Mouse (Mus musculus) A20 (cell line): ENCODE data around the gene Kndc1.

ENCODE experiments used
- DNase-seq: peaks from one replicate; pipeline ENCODE4 v3.0.0-alpha.2; 2011; ENCODE audit warnings: low read depth, low spot score

The Kndc1 gene

DNA sequence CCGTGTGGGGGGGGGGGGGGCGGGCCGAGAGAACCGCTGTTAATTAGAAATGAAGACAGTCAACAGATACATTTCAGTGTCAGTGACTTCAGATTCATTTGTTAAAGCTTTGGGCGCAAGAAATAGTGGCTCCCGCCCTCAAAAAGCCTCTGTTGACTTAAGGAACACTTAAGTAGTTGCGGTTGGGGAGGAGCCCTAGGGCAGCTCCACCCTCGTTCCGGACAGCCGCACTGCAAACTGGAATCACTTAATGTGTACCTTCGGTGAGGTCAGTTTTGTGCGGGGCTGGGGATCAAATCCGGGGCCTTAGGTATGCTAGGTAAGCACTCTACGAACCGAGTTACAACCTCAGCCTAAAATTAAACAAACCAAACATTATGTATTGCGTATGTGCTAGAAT is 56.6 kb downstream of the Kndc1 start:
- DNase-seq: peak; percentile 50

DNA sequence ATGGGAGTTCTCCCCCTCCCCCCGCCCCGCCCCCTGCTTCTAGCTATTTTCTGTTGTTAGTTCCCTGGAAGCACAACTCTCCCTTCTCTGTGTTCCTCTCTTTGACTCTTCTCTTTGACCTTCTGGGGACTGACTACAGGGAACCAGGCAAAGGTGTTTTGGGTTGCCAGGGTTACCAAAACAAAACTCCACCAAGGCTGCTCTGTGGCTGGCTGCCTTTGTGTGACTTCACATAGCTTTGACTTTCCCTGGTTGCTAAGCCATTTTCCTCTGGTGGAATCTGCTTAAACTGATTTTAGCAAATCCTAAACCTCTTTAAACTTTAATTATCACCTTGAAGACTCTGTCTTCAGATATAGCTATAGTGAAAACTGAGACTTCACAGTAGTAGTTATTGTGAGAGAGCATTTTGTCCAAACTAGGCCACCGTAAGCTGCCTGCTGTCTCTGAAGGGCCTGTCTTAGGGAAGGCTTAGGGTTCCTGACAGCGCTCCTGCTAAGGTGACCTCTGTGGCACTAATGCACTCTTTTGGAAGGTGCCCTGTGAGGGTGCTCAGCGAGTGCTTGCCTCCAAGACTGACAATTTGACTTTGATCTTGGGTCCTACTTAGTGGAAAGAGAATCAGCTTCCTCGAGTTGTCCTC is 57.6 kb downstream of the Kndc1 start:
- no peak for DNase-seq

DNA sequence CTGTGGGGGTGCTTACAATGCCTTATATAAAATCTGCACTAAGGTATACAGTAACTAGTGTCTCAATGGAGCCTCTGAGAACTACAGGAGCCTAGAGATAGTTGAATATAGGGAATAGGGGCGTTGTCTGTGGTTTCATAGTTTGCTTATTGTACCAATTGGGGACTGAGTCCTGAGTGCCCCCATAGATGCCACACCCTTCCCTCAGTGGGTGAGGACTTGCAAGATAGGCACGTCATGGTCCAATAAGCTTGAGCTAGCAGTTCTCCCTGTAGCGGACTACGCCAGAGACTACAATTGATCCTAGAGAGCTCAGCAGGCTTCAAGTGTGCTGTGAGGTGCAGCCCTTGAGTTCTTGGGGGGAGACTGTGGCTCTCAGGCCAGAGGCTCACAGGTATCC is 61.0 kb downstream of the Kndc1 start:
- no peak for DNase-seq

GRCm38 (mm10) chr7:139956658-139957057 is 62.2 kb downstream of the Kndc1 start:
- no peak for DNase-seq

- no peak for DNase-seq
Observed at GRCm38 (mm10) chr7:139957437-139957836, 62.9 kb downstream of the Kndc1 start.

GRCm38 (mm10) chr7:139957958-139958357 is 63.5 kb downstream of the Kndc1 start:
- no peak for DNase-seq

- no peak for DNase-seq
Observed at GRCm38 (mm10) chr7:139961141-139961540, 66.6 kb downstream of the Kndc1 start.

DNA sequence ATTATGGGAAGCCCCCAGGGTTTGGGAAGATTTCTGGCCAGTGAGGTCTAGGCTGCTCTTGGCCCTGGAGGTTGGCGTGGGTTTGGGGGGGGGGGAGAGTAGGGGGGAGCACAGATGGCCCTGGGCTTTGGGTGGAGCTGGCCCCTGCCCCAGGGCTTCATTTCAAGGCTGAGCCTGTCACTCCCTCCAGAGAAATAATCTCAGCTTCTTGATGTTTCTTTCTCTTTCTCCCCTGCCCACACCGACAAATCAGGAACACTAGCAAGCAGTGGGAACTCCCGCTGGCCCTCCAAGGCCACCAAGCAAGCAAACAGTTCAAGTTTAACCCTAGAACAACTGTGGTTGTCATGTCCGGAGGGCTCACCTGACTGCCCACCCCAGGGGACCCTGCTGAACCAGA is 69.3 kb downstream of the Kndc1 start:
- DNase-seq: no peak

DNA sequence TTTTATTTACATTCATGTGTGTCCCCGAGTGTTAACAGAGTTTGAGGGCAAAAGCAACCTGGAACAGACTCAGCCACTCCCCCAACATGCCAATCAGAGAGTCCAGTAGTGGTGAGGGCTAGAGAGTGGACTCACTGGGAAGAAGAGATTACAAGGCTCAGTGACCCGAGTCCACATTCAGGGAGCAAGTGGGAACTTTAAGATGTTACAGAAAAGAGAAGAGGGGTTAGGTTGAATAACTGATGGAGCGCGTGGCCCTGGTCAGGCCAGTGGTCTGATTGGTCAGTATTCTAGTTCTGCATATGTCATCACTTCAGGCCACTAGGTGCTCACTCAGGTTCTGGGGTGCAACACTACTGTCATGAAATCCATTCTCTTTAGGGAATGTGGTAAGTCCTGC is 72.7 kb downstream of the Kndc1 start:
- no peak for DNase-seq

DNA sequence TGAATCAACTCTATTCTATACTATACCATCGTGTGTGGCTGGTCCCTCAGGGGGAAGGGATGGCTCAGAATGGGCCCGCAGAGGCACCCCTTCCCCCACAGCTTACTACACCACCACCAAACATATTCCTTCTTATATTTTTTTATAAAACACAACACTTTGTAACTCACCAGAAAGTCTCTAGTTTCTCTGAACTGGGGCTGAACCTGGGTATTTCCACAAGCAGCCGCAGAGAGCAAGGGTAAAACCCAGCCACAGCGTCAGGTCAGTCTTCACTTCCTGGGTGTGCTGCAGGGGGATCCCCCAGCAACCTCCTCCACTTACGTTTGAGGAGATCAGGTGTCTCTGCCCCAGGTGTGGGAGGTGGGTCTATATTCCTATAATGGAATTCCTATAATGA is 73.9 kb downstream of the Kndc1 start:
- peak; percentile 87 for DNase-seq

DNA sequence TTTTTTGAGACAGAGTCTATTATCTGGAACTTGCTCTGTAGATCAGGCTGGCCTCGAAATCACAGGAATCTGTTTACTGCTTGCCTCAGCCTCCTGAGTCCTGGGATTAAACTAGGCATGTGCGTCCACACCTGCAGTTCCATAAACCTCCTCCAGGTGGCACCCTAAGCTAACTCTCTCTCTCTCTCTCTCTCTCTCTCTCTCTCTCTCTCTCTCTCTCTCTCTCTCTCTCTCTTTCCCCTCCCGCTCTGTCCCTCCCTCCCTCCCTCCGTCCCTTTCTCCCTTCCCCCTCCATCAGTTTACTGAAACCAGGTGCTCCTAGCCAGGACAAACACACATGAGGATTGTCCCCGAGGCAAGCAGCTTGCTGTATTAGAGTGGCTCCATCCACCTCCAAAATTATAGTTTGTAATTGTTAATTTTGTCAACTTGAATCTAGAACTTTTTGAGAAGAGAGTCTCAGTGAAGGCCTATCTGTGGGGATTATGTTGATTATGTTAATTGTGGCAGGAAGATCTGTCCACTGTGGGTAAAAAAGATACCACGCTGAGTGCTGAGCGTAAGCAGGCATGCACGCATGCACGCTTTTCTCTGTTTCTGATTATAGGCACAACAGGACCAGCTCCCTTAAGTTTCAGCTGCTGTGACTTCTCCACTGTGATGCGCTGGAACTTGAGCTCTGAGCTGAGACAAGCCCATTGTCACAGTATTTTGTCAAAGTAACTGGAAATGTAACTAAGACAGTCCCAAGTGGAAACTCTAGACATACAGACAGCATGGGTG is 75.0 kb downstream of the Kndc1 start:
- peak; percentile 85 for DNase-seq

GRCm38 (mm10) chr7:139970216-139970919 is 75.9 kb downstream of the Kndc1 start:
- DNase-seq: peak; percentile 22

GRCm38 (mm10) chr7:139970979-139971378 is 76.5 kb downstream of the Kndc1 start:
- DNase-seq: no peak

- DNase-seq: no peak
Observed at GRCm38 (mm10) chr7:139971436-139971835, 76.9 kb downstream of the Kndc1 start.

DNA sequence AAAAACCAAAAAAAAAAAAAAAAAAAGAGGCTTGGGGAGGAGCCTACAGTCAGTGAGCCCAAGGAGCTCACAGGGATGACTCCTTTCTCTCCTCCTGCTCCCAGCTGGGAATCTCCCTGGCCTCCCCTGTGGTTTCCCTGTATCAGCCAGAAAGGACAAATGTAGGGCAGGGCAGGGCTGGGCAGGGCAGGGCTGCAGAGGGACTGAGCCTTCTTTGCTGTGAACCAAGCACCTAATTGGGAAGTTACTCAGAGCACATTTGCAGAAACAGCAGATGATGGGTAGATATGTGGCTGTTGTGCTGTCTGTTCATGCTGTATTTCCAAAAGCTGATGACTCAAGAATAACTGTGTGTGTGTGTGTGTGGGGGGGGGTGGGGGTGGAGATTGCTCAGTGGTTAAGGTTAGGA is 78.4 kb downstream of the Kndc1 start:
- DNase-seq: no peak

- peak; percentile 33 for DNase-seq
Observed at GRCm38 (mm10) chr7:139974307-139974706, 79.8 kb downstream of the Kndc1 start.

DNA sequence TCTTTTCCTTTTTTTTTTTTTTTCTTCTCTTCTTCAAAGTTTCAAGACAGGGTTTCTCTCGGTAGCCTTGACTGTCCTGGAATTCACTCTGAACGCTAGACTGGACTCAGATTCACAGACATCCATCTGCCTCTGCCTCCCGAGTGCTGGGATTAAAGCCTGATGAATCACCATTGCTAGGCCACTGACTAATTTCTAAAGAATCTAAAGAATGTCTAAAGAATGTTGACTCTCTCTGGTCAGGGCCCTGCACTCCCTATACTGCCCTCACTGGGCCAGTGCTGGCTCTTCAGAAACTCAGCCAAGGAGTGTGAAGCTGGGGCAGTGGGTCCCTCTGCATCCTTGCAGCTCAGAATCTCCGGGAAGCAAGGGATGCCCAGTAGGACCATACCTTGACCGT is 81.0 kb downstream of the Kndc1 start:
- DNase-seq: no peak

DNA sequence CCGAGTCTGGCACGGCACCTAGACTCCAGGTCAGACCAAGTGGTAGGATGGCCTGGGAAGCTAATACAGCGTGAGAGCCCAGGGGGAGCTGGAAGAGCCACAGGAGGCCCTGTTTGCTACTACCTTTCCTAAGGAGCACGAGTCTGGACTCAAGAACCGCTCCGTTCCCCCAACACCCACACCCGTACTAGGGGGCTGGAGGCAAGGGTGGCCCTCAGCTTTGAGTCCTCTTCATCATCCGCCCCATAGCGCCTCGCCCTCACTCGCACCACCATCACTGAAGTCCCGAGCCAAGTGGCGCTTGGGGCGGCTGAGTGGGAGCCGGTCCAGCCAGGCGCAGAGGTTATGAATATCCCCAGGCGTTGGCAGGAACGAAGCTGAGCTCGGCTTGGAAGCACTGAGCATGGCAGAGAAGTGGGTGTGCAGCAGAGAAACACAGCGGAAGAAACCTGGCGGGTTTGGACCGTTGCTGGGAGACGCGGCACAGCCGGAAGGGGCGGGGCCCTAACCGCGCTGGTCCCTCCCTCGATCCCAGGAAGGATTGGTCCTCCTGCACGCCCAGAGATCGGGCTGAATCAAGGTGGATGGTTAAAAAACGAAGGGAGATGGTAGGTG is 83.9 kb downstream of the Kndc1 start, which contains the start of gene 6430531B16Rik:
Gene 6430531B16Rik (minus strand): TSS at position 478 of the 615 bp plus-strand sequence.
- peak; percentile 79 for DNase-seq

GRCm38 (mm10) chr7:139979011-139979719 is 84.7 kb downstream of the Kndc1 start:
- peak; percentile 50 for DNase-seq

DNA sequence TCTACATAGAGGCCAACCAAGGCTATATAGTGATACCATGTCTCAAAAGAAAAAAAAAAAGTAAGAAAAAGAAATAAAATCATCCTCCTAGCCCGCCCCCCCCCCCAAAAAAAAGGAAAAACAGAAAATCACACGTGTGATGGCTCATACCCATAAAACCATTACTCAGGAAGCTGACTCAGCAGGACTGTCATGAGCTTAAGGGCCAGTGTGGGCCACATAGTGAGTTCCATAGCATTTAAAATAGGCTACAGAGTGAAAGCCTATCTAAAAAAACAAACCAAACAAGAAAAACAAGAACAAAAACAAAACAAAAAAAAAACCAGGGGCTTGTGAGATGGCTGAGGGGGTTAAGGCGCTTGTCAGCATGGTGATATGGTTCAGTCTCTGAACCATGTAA is 86.3 kb downstream of the Kndc1 start:
- no peak for DNase-seq

DNA sequence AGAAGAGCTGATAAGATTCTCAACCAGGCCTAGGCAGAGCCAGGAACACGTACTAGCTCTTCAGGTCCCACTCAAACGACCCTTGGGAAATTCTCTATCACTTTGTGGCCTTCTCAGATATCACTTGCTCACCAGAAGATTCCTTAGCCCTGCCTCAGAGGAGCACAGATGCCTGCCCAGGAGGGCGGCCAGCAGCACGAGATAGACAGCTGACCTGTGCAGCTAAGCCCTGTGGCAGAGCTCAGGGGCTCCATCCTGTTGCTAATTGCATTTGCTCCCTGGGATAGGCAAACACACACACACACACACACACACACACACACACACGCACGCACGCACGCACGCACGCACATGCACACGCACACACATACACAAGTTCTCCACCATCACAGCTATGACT is 87.6 kb downstream of the Kndc1 start:
- no peak for DNase-seq
